Mouse (Mus musculus) thymus, postnatal 4 days (tissue): Measurements from ENCODE around the gene Zfp352.
"Not testable (repeated sequence)": the region's sequence is repeated elsewhere in the genome, so short reads cannot be mapped to it uniquely, and the experiment has no call there.

ENCODE experiments used
- DNase-seq: peaks from one replicate; pipeline ENCODE4 v3.0.0; 2021

Gene Zfp352

DNA sequence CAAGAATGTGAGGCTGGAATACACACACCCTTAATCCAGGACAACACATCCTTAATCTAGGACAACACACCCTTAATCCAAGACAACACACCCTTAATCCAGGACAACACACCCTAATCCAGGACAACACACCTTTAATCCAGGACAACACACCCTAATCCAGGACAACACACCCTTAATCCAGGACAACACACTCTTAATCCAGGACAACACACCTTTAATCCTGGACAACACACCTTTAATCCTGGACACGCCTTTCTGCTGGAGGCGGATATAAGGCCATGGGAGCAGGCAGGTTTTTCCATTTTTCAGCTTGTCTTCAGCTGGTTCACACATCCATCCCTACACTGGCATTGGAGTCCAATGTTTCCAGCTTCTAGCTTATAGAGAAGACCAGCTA, at the start of gene Zfp352:
Gene Zfp352, plus strand, starts transcription at position 301 of the 400 bp plus-strand sequence.
- DNase-seq: no peak

DNA sequence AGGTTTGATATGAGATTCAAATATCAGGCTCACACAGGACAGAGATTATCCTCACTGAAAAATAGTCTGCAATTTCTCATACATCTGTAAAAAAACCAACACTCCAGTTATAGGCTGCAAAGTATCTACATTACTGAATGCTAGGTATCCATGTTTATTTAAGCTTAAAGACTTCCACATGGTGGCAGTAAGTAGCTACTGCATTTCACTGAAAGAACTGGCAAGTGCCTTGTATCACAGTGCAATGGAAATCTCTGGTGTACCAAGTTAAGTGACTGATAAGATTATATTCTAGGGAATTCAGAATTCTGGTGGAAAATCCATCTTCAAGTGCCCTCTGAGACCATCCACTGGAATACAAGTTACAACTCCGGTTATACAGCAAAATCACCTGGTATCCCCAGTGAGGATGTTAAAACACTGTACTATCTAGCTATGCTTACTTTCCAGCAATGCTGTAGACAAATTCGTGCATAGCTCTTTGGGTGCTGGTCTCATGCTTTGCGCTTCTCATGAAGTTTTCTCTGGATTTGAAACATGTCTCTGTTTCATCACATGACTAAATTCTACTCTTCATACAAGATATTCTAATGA, 47.6 kb upstream of the Zfp352 start:
- DNase-seq: no peak

DNA sequence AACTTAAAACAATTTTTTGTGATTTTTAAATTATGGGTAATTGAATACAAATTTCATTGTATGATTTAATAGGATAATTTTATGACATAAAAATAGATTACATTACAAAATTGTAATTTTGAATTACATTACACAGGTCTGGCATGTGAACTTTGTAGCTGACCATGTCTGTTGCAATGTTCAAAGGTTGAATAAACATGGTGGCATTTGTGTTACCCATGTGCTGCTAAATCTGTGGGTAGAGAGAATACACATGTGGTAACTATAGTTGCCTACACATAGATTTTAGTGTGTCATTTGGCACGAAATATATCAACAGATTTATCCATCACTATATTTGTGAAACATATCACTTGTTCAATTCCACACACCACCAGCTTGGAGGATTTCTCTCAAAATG, 44.6 kb upstream of the Zfp352 start:
- no peak for DNase-seq

DNA sequence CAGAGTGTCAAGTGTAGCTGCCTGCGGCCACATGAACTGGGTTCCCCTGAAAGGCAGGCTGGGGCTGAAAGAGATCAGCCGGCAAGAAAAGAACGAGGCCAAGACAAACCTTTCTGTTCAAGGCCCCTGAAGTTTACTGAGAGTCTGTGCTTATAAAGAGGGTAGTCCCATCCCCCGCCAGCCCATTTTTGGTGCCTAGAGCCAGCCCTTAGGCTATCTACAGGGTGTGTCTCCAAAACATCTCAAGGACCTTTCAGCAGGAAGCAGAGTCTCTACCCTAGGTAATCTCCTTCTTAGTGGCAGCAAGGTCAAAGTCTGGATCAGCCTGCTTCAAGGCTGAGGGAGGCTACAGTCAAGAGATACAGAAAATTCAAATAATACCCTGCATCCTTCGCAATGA, 15.2 kb upstream of the Zfp352 start:
- no peak for DNase-seq

DNA sequence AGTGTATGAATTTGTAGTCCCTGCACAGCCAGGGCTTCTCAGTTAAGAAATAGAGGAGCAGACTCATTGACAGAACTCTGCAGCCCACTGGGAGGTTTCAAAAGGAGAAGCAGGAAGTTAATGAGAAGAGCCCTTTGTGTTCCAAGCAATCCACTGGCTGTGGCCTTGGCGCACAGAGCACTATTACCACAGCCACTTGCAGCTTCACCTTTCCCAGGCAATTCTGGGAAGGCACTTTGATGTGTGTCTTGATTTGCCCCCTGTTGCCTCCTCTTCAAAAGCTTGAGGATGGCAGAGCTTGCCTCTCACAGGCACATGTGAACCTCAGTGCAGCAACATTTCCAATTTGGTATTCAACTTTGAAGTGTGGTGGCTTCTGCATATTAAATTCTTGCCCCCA, 7.1 kb upstream of the Zfp352 start:
- no peak for DNase-seq

DNA sequence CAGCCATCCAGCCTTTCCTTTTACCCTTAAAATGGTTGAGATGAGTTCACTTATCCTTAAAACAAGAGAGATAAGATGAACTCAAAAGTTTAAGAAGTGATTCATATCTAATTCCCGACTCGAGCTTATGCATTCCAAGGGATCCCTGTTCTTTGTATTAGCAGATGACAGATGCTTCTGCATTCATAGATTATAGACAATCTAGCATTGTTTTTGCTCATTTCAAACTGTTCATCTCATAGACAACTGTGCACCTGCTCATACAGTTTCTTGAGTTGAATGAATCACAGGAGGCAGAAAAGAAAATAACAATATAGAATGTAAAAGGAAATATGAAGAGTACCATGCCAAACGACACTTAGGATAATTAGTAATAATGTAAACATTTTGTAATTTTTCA, 6.5 kb upstream of the Zfp352 start:
- no peak for DNase-seq

DNA sequence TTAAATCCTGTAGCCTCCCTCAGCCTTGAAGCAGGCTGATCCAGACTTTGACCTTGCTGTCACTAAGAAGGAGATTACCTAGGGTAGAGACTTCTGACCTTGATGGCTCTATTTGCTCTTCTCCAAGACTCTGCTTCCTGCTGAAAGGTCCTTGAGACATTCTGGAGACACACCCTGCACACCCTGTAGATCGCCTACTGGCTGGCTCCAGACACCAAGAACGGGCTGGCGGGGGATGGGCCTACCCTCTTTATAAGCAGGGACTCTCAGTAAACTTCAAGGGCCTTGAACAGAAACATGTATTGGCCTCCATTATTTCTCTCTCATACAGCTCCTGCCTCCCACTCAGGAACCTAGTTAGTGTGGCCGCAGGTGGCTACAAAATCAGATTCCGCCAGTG, 17.0 kb downstream of the Zfp352 start:
- not testable (repeated sequence) for DNase-seq

DNA sequence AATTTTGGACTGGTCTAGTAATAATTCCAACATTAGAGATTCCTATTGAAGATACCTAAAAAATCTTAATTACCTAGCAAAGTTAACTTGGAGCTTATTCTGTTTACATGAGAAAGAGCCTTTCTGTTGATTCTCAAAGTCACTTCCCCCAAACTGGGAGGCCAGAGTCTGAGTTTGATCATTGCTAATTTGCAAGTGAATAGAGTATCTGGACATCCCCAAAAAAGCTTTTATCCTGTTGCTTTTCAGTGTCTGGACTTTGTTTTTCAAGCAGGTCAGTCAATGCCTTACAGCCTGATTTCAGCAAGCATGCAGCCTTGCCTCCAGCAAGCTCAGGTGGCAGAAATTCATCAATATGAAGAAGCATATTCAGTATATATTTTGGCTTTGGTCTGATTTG, 51.2 kb downstream of the Zfp352 start:
- no peak for DNase-seq
